Mouse (Mus musculus) brain, embryonic 14.5 days (tissue): ENCODE results near the gene Ndufc1. TPM values are rescaled to one million over a fixed set of nuclear protein-coding genes. Genes with fewer than 3 reads are reported as not detected.
"Not testable (repeated sequence)": the region's sequence is repeated elsewhere in the genome, so short reads cannot be mapped to it uniquely, and the experiment has no call there.

ENCODE experiments used
- DNase-seq: peaks from one replicate; pipeline ENCODE4 v3.0.0-alpha.2; 2011; ENCODE audit warnings: low read depth
- CTCF ChIP-seq: fragments of 200-500 bp; IDR thresholded peaks from 2 replicates; pipeline ENCODE4 v1.5.1; 2012; ENCODE audit warnings: inconsistent platforms, mild to moderate bottlenecking, moderate library complexity, borderline replicate concordance; ENCODE audit not compliant: insufficient read depth, insufficient read length; ENCODE audit errors: extremely low read depth
- POLR2A ChIP-seq: fragments of 200-500 bp; IDR thresholded peaks from 2 replicates; pipeline ENCODE4 v1.6.1; 2012; ENCODE audit warnings: mild to moderate bottlenecking, inconsistent platforms, borderline replicate concordance; ENCODE audit not compliant: poor library complexity, insufficient read depth, insufficient read length, severe bottlenecking; ENCODE audit errors: extremely low read depth
- polyA plus RNA-seq: library from polyadenylated mRNA; depleted of rRNA; stranded (reverse); fragments of >200 nt; gene quantifications from 2 replicates; pipeline ENCODE4 v1.2.3, GENCODE M21; 2012

The Ndufc1 gene
- polyA plus RNA-seq, 1 experiment, result 349 TPM

GRCm38 (mm10) chr3:51393651-51394050 lies 15.1 kb downstream of the Ndufc1 start:
- DNase-seq, result no peak
- TF ChIP-seq CTCF, result no peak
- no peak for TF ChIP-seq POLR2A

GRCm38 (mm10) chr3:51393018-51393417 lies 15.8 kb downstream of the Ndufc1 start:
- DNase-seq, result not testable (repeated sequence)

GRCm38 (mm10) chr3:51391591-51391990 lies 17.2 kb downstream of the Ndufc1 start:
- TF ChIP-seq POLR2A (no peak), CTCF (no peak)
- DNase-seq, result no peak

- DNase-seq, result no peak
- TF ChIP-seq POLR2A (no peak), CTCF (no peak)
These were observed 17.7 kb downstream of the Ndufc1 start for GRCm38 (mm10) chr3:51391095-51391494.

GRCm38 (mm10) chr3:51388904-51389303 lies 19.9 kb downstream of the Ndufc1 start:
- no peak for TF ChIP-seq CTCF
- no peak for TF ChIP-seq POLR2A
- no peak for DNase-seq

DNA sequence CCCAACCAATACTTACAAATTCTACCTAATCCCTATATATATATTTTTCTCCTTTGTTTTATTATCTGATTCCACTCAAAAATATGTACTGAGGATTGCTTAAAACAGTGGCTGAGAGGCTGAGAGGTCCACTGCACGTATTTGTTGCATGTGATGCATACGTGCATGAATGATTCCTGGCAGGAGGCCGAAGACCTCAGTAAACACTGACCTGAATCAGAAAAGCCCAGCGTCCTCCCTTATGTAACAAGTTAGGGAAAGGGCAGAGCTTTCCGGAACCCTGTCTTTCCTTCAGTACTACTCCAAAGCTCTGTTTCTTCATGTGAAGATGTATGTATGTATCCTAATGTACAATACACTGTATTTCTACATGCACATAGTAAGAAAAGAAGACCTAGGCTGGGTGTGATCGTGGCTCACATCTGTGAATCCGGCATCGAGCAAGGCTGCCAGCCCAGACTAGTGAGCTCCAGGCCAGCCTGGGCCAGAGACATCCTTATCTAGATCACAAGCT lies 20.9 kb downstream of the Ndufc1 start:
- DNase-seq, result no peak
- TF ChIP-seq CTCF (no peak), POLR2A (no peak)

DNA sequence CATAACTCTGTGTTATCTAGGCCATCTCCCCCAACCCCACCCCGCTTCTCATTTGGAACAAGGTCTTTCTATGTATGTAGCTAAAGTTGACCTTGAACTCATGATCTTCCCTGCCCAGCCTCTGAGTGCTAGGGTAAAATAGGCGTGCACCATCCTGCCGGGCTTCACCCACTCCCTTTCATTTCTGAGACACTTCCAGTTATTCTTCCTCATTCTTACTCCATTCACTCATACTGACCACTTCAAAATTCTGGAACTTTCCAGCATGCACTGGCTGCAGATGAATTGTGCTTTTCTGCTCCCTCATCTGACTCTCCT lies 21.7 kb downstream of the Ndufc1 start:
- DNase-seq, result no peak
- no peak for TF ChIP-seq POLR2A
- TF ChIP-seq CTCF, result no peak

DNA sequence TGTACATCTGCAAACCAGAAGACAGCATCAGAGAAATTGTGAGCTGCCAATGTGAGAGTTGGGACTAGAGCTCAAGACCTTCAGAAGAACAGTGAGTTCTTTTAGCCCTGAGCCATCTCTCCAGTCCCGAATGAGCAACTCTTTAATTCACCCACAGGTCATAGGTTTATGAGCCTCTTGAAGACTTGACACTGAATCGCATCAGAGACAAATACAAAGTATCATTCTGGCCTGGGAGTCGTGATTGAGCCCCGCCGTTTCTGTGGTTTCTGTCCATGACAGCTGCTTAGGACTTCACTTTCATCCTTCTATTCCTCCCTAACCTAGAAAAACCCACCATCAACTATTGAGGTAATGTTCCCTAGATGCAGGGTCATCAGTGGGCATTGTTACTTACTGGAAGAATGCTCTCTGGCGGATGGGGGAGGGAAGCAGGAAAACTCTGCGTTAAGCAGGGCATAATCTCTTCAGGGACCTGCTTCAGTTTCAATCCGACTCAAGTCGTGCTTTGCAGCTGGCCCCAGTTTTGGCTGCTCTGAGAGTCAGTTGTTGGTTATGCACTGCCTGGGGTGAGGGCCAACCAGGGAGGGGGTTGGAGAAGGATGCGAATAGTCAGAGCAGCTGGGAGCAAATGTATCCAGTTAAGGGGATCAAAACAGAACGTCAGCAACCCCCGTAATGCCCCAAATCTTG lies 22.2 kb downstream of the Ndufc1 start:
- no peak for DNase-seq
- no peak for TF ChIP-seq POLR2A

GRCm38 (mm10) chr3:51383409-51383808 lies 25.4 kb downstream of the Ndufc1 start:
- TF ChIP-seq CTCF (no peak), POLR2A (no peak)
- peak; percentile 38 for DNase-seq

DNA sequence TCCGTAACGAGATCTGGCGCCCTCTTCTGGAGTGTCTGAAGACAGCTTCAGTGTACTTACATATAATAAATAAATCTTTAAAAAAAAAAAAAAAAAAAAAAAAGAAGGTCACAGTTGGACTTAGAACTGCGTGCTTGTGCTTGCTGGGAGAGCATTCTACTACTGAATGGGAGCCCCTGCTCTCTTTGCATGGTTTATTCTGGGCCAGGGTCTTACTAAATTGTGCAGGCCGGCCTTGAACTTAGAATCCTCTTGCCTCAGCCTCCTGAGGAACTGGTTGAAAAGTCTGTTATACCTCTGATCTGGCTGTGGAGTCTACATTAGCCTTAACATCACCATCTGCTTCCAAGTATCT lies 28.2 kb downstream of the Ndufc1 start:
- no peak for DNase-seq
- TF ChIP-seq CTCF (no peak), POLR2A (no peak)

DNA sequence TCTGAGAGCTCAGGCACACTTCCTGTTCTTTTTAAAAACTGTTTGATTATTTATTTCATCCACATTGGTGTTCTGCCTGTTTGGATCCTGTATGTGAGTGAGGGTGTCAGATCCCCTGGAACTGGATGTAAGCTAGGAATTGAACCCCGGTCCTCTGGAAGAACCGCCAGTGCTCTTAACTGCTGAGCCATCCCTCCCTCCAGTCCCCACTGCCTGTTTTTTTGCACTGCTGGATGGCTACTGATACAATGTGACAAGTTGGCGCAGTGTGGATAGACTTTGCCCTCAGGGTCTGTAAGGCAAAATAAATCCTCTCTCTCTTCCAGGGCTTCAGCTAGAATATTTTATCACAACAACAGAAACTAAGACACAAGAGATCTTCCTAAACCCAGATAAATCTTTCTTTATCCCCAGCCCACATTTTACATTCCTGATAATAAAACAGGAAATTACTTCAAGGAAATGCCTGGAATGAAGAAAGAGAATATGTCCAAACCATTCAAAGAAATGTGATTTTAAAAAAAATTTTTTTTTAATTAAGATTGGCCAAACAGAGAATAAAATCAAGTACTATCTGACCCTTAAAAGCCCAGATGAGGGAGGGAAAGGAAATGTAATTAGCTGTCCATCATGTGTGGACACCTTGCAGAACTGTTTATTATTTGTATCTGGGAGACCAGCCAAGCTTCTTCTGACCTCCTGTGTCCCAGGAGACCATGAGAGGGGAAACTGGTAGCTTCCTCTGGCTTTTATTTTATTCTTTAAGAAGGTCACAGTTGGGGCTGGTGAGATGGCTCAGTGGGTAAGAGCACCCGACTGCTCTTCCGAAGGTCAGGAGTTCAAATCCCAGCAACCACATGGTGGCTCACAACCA lies 28.8 kb downstream of the Ndufc1 start:
- TF ChIP-seq POLR2A (no peak), CTCF (no peak)
- DNase-seq, result peak; percentile 30

- DNase-seq, result no peak
- TF ChIP-seq CTCF, result no peak
- no peak for TF ChIP-seq POLR2A
These were observed 30.2 kb downstream of the Ndufc1 start for GRCm38 (mm10) chr3:51378665-51378946.
